Mouse (Mus musculus): ENCODE data around the gene Tecta. TPM values are rescaled to one million over a fixed set of nuclear protein-coding genes. Genes with fewer than 3 reads are reported as not detected.
A peak's percentile ranks its signal among the peaks of the same experiment; 100 is the strongest.

The Tecta gene
- total RNA-seq (2015) (not detected in 2 replicates), total RNA-seq (2017) (not detected in 2 replicates)

DNA sequence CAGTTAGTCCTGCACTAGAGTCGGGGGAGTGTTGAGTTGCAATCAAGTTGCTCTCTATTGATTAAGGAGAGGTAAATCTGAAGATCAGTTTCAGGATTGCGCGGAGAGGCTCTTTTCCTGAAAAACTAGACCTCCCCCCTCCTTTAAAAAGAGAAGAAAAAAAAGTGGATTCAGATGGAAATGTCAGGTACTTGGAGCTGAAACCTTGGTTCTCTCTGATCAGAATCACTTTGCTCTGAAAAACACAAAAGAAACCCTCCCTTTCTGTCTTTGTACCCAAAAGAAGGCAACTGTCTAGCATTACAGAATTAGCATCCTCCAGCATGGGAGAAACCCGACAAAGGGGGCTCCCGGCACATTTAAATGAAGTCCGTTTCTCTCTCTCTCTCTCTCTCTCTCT is at the start of gene Tecta:
TSS of gene Tecta (minus strand) at position 101 of the 400 bp plus-strand sequence.
- no peak for ATAC-seq (ENCODE audit: poor library complexity, severe bottlenecking)

DNA sequence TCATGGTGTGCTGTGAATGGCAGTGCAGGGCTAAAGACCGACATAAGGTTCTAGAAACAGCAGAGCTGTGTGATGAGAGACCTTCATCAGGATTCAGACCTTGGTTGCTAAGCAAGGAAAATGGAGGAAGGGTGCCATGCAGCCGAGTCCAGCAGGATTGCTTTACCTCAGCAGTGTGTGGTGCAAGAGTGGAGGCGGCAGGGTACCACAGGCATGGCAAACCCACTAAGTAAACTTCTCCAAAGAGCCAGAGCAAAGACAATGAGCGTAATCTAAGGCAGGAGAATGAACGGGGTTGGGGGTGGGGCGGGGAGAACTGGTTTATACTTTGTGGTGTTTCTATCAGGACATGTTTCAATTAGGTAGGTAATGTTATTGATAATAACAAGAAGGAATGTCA is 49.3 kb upstream of the Tecta start:
- no peak for ATAC-seq (ENCODE audit: poor library complexity, severe bottlenecking)

DNA sequence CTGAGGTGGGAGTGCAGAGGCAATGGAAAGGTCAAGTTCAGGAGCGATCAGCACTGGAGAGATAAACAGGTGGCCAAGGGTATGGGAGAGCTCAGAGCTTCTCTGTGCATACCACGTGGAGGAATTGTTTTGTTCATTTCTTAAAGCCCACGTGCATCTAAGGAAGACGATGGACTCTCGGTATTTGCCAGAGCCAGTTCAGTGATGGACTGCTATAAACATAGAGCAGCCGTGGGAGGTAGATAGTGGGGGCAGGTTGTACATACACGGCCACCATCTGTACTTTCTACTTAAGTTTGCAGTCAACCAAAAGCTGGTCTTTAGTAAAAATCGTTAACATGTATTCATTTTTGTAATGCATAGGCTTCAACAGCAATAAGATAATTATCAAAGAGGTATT is 42.4 kb upstream of the Tecta start:
- no peak for ATAC-seq (ENCODE audit: poor library complexity, severe bottlenecking)

DNA sequence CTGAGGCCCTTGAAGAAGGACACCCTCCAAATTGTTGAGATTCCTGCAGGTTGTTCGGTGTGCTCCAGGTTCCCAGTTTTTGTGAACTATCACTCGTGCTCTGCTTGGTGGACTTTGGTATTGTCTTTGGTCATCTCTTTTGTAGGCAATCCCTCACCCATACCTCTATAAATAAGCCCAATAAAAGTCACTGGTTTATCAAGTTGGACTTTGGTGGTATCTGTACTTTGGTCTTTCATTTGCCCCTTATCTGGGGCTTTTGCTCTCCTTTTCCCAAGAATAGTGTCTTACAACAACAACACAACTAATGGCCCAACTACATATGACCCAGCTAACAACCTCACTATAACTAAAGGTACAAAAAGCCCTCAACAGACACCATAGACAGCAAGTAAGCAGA is 41.5 kb upstream of the Tecta start:
- no peak for ATAC-seq (ENCODE audit: poor library complexity, severe bottlenecking)

DNA sequence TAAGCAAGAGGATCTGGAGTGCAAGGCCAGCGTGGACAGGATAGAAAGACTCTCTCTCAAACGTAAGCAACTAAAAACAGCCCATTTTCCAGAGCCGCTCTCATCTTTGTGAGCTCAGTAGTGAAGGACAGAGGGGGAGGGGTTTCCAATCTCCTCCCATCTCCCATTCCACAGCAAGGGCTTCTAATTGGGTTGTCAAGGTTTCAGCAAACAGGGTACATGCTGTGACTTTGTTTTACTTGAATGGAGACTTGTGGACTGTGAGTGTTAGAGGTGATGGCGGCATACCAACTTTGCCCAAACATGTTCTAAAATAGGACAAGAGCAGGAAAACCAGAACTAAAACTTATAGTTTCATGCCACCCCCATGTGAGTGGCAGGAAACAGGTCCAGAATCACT is 39.7 kb upstream of the Tecta start:
- ATAC-seq (ENCODE audit: poor library complexity, severe bottlenecking), result no peak

DNA sequence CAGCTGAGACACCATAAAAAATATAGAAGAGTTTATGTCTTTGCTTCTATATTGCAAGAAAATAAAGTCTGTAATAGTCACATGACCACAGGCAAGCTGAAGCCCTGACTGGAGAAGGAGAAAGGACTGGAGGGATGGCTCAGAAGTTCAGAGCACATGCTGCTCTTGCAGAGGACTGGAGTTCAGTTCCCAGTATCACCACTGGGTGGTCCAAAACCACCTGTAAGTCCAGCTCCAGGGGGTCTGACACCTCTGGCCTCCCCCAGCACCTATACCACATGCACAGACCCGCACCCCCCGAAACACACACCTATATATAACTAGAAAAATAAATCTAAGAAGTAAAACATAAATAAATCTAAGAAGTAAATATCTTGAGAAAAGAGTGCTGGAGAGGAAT is 32.4 kb upstream of the Tecta start:
- ATAC-seq (ENCODE audit: poor library complexity, severe bottlenecking), result no peak

DNA sequence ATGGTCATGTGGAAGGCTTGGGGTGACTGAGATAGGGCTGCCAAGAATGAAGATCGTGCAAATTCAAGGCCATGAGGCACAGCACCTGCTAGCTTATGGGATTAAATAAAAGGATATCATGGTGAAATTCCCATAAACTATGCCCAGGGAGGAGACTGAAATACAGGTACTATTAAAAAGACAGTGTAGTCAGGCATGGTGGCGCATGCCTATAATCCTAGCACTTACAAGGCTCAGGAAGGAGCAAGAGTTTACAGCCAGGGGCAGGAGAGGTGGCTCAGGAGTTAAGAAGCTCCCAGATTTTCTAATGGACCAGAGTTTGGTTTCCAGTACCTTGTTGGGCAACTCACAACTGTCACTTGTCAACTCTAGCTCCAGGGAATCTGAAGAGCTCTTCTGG is 31.9 kb upstream of the Tecta start:
- no peak for ATAC-seq (ENCODE audit: poor library complexity, severe bottlenecking)

DNA sequence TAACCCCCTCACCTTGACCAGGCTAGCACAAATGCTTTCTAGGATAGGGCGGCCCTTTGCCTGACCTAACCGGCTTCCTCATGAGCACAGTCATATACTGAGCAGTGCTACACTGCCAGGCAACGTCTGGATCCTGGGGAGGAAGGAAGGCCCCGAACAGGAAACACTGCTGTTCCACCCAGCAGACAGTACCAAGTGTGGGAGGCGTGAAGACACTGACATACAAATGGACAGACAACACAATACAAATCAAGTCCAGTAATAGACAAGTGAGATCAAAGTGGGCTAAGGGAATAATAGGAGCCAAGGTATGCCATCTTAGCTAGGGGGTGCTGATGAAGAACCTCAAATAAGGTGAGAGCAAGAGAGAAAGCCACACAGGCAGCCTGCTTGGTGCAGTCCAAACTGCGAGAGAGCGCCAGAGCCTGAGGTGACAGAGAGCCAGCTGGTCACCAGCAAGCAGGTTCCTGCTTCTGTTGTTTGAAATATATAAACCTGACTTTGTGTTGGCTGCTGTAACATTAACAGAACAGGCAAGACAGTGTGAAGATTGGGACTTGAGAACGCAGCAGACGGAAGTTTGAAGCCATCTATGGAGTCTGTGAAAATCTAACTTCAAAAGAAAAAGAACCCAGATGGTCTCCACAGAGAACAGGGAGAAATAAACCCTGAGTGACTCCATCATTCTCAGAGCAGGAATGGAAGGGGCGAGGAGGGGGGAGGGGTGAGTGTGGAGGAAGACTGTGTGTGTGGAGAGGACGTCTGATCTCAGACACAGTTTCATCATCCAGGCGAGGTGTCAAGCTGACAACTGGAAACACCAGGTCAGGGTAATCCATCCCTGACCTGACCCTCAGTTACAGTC is 28.6 kb upstream of the Tecta start:
- ATAC-seq (ENCODE audit: poor library complexity, severe bottlenecking), result peak; percentile 77

DNA sequence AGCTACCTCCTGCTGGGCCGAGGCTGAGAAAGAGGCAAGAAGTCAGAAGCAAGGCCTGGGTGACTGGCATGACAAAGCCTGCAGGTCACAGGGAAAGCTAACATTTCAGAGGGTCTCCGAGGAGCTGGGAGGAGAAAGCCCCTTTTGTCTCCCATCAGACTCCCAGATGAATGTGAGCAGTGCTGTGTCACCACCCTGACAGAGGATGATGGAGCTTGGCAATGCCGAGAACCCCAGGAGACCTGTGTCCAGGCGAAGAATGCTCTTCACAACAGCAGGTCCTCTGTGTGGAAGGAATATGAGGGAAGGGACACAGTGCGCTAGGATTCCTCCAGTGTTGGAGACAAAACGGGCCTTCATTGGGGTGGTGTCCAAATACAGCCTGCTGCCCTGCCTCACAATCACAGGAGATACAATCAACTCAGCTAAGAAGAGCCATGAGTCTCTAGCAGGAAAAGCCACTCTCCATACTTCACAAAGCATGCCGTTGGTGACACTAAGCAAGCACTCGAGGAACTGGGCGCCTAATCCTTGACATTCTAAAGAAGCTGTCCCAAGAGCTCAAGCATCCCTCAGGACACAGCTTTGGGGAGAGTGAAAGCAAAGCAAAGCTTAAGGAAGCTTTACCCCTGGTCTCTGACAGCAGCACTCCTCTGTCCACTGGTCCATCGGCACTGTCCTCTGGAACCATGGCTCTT is 27.1 kb upstream of the Tecta start:
- ATAC-seq (ENCODE audit: poor library complexity, severe bottlenecking), result no peak

DNA sequence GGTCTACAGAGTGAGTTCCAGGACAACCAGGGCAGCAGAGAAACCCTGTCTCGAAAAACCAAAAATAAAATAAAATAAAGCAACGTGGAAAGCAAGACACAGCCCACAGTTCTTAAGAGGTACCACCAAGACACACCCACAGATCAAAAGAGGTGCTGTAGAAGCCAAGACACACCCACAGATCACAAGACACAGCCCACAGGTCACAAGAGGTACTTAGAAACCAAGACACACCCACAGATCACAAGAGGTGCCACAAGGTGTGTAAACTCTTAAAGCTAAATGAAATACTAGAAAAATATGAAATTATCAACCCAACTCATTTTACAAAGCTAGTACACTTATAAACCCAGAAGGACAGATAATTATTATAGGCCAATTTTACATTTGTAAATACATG is 23.9 kb upstream of the Tecta start:
- no peak for ATAC-seq (ENCODE audit: poor library complexity, severe bottlenecking)

DNA sequence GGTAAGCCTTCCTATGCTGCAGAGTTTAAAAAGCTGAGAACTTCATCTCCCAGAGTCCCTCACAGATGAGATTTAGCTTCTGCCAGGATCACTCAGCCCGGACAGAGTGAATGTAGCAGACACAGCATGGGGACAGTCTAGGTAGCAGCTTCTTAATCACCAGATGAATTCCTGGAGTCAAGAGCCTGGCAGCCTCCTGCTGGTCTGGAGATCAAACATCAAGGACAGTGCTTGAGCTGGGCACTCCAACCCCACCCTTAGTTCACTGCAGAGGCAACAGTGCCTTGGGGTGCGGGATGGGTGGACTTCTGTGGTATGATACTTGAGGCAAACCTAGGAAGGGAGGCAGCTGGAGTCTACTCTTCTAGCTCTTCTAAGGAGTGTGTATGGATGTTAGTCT is 20.0 kb upstream of the Tecta start:
- no peak for ATAC-seq (ENCODE audit: poor library complexity, severe bottlenecking)

DNA sequence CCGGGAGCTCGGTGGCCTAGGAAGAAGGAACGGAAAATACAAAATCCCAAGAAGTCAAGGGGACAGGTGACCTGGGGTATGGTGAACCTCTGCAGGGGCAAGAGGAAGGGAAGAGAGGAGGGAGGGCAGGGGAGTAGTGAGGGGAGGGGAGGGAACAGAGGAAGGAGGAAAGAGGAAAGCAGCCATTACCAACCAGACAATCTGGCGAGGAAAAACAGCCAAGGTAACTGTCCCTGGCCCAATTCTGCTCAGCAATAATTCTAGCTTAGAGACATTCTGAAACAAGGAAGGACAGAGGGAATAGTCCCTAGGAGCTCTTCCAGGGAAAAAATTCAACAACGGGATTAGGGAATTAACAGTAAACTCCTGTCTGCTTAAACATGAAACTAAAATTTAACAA is 19.1 kb upstream of the Tecta start:
- ATAC-seq (ENCODE audit: poor library complexity, severe bottlenecking), result no peak

DNA sequence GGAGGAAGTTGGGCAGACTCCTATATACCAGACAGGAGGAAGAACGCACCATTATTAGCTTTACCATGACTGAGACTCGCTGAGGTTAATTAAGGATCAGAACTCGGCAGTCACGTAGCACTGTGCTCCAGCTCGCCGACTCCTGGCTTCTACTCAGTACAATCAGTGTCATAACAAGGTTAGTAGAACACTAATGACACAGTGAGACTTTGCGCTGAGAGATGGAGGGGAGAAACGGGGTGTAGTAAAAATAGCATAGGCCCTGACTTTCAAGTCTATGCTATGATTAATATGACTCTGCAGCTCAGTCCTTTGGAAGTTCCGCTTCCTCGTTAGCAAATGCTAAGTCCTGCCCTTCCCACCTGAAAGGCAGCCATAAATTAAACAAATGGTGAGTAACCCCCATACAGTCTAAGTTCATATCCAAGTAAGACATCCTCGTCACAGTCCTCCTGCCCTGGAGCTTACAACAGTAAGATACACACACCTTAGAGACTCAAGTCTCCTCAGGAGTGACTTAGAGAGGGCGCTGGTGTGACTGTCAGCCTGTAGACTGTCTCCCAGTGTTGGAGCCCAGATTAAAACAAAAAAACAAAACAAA is 17.7 kb upstream of the Tecta start:
- no peak for ATAC-seq (ENCODE audit: poor library complexity, severe bottlenecking)

DNA sequence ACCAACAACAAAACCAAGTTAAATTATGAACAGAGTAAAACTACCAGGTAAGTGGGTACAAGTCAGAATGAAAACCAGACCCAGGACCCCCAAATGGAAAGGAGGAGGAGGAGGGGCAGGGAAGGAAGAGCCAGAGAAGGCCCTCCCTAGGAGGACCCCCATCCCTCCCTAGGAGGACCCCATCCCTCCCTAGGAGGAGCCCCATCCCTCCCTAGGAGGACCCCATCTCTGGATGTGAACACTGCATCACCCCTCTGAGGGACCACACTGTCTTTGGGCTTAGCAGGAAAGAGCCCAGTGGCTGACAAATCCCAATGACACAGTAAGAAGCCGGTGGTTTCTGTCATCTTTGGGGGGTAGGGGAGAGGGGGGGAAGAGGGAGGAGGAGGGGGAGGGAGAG is 15.5 kb upstream of the Tecta start:
- no peak for ATAC-seq (ENCODE audit: poor library complexity, severe bottlenecking)

DNA sequence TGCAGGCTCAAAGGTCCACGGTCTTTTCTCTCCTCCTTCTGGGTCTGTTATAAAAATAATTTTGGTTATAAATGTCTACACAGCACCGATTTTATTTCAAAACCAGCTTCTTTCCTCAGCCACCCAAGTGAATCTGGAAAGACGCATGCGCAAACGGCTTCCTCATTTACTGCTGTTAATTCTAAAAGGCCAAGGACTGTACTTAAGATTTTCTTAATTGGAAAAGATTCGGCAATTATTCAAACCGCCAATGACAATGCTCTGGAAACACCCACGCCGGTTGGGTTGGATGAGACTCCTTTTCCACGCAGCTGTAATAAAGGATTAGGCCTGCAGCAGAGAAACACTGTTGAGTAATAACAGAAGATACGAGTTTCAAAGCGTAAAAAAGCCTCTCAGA is 13.6 kb upstream of the Tecta start:
- no peak for ATAC-seq (ENCODE audit: poor library complexity, severe bottlenecking)

DNA sequence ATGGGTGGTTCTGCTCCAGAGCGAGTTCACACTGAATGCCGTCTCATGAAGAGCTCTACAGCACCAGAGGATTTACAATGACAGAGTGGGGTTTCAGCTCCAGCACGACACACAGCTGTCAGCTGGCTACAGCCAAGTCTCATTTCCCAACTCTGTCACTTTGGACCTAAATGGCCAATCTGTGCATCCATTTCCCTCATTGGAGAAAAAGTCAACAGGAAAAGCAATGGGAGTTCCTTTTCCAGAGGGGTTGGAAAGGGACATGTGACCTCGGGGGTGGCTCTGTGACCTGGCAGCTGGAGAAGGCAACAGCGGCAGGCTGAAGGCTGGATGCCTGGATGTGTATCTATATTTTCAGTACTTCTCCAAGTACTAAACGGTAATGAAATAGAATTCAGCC is 11.6 kb upstream of the Tecta start:
- ATAC-seq (ENCODE audit: poor library complexity, severe bottlenecking), result no peak

DNA sequence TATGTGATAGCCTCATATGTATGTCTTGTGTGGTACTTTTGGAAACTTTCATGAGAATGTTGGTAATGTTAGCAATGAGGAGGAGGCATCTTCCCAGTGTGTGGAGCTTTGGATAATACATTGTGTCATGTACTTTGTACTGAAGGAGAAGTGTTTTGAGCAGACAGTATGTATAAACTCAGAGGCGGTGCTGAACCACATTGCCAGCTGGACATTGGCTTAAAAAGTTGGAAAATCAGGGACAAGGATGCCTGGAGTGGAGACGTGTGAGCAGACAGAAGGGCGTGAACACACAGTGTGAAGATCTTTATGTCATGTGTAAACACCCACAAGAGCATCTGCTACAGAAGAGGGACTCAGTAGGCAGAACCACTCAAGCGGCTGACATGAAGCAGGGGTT is 6.0 kb upstream of the Tecta start:
- no peak for ATAC-seq (ENCODE audit: poor library complexity, severe bottlenecking)

DNA sequence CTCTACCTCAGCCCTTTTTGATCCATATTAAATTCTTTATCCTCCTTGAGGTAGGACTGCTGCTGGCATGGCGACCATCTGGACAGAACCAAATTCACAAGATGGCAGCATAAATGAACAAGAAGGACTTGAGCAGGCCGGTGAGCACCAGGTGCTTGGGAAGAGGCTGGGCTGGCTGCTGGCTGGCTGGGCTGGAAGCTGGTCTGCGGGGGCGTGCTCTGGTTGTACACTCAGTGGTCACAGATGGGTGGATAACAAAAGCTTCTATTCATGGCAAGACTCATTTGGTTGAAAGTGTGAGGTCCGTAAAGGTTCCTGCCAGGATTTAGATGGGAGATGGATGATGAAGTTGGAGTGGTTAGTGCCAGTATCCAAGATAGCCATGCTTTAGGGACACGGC is 1.8 kb upstream of the Tecta start:
- no peak for ATAC-seq (ENCODE audit: poor library complexity, severe bottlenecking)

DNA sequence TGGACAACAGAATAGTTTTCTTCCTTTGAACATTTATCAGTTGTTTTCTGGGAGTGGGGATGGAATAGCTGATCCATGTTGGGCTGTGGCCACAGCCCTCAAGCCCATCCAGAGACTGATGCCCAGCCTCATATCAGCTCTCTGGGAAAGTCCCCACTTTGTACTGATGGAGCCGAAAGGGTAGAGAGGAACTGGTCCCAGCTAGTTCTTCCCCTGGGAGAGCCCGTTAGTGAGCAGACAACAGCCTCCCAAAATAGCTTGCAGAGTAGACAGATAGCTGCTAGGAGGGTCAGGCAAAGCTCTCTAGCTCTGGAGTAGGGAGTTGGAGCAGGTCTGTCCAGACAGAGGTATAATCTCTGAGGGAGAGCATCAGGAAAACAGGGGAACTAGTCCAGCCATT is 3.6 kb downstream of the Tecta start:
- ATAC-seq (ENCODE audit: poor library complexity, severe bottlenecking), result no peak

DNA sequence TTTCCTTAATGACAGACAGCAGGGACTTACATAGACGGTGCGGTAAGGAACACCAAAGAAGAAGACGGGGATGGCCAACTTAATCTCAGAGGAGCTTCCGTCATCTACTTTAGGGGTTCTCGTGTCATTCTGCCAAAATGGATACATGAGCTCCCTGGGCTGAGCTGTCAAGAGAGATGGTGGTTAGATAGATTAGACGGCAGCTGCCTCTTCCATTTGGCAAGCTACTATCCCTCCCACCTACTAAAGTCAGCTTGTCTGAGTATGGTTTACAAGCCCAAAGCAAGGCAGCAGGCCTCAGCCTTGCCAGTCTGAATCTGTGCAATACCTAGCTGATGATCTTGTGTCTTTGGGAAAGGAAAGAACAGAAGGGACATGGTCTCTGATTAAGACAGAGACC is 4.8 kb downstream of the Tecta start:
- no peak for ATAC-seq (ENCODE audit: poor library complexity, severe bottlenecking)

DNA sequence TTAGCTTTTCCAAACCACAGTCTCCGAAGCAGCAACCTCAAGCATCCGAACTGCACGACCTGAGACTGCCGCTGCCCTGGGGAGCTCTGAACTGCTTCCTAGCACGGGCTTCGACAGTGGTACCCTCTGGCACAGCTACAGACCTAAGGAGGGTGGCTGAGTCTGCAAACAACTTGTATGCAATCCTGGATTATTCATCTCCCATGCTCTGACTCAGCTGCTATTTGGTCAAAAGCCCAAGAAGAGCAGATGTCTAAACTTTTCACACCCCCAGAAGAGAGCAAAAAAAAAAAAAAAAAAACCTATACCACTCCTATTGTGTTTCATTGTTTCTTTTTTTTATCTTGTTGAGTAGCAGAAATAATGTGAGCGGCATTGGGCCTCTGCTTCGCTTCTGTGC is 5.4 kb downstream of the Tecta start:
- no peak for ATAC-seq (ENCODE audit: poor library complexity, severe bottlenecking)

DNA sequence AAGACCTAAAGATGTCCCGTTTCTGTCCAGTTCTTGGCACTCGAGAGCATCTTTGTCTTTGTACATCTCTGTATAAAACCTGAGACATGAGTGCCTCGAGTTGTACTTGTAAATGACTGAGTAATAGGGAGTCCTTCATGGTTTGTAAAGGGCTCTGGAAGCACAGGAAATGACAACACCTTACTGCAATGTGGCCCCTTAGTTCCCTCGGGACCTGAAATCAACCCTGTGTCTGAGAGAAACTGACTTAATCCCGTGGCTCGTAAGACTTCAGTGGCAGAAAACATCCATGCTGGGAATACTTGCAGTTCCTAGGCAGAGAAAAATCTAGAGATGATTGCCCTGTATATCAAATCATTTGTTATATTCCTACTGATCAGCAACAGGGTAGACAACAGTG is 6.8 kb downstream of the Tecta start:
- no peak for ATAC-seq (ENCODE audit: poor library complexity, severe bottlenecking)

All from megakaryocyte, adult 5-6 weeks (primary cell).